Mouse (Mus musculus) A20 (cell line): ENCODE results near the gene Dock10.

ENCODE experiments used
- DNase-seq: peaks from one replicate; pipeline ENCODE4 v3.0.0-alpha.2; 2011; ENCODE audit warnings: low read depth, low spot score

The Dock10 gene

GRCm38 (mm10) chr1:80474942-80475341 lies 283.4 kb downstream of the Dock10 start:
- DNase-seq, result peak; percentile 24

- no peak for DNase-seq
Measured at GRCm38 (mm10) chr1:80472395-80472794, 285.9 kb downstream of the Dock10 start.

- no peak for DNase-seq
Measured at GRCm38 (mm10) chr1:80461348-80461747, 297.0 kb downstream of the Dock10 start, which contains the start of gene Gm45261. Gm45261 (minus strand) TSS chr1:80461448.

GRCm38 (mm10) chr1:80459923-80460322 lies 298.4 kb downstream of the Dock10 start:
- DNase-seq, result no peak

- no peak for DNase-seq
Measured at GRCm38 (mm10) chr1:80459477-80459876, 298.9 kb downstream of the Dock10 start.

GRCm38 (mm10) chr1:80453971-80454370 lies 304.4 kb downstream of the Dock10 start:
- peak; percentile 14 for DNase-seq

- DNase-seq, result peak; percentile 50
Measured at GRCm38 (mm10) chr1:80451914-80452549, 306.3 kb downstream of the Dock10 start.
